Mouse (Mus musculus) limb, embryonic 11.5 days (tissue): ENCODE measurements around the gene Lasp1. TPM values are rescaled to one million over a fixed set of nuclear protein-coding genes. Genes with fewer than 3 reads are reported as not detected.

Source experiments
- ATAC-seq: fragments of 200-750 bp; cut with Nextera tagmentation; 2 replicates; pipeline ENCODE4 v1.8.0; 2017; ENCODE audit warnings: low read depth; ENCODE audit not compliant: insufficient number of reproducible peaks, low FRiP score, low TSS enrichment
- DNase-seq: peaks from one replicate; pipeline ENCODE4 v3.0.0-alpha.2; 2015; ENCODE audit warnings: low spot score
- H3K27ac ChIP-seq: fragments of 300-500 bp; sonication (generic); replicated peaks from 2 replicates; pipeline ENCODE4 v1.5.1; 2014; ENCODE audit warnings: low read depth, mild to moderate bottlenecking, low read length
- H3K27me3 ChIP-seq: fragments of 300-500 bp; sonication (generic); 2 replicates; pipeline ENCODE4 v1.6.1; 2014; ENCODE audit warnings: mild to moderate bottlenecking, low read length, mixed read lengths; ENCODE audit not compliant: control insufficient read depth, insufficient read depth
- H3K36me3 ChIP-seq: fragments of 300-500 bp; sonication (generic); 2 replicates; pipeline ENCODE4 v1.6.1; 2014; ENCODE audit warnings: mild to moderate bottlenecking, low read length, moderate library complexity, mixed read lengths; ENCODE audit not compliant: control insufficient read depth, insufficient read depth
- H3K4me1 ChIP-seq: fragments of 300-500 bp; sonication (generic); 2 replicates; pipeline ENCODE4 v1.6.1; 2014; ENCODE audit warnings: low read length, mixed read lengths; ENCODE audit not compliant: control insufficient read depth, insufficient read depth
- H3K4me2 ChIP-seq: fragments of 300-500 bp; sonication (generic); 2 replicates; pipeline ENCODE4 v1.6.1; 2014; ENCODE audit warnings: low read depth, mild to moderate bottlenecking, moderate library complexity; ENCODE audit not compliant: severe bottlenecking
- H3K4me3 ChIP-seq: fragments of 300-500 bp; sonication (generic); 2 replicates; pipeline ENCODE4 v1.5.1; 2014; ENCODE audit warnings: low read depth, low read length
- H3K9ac ChIP-seq: fragments of 300-500 bp; sonication (generic); 2 replicates; pipeline ENCODE4 v1.6.1; 2014; ENCODE audit warnings: mild to moderate bottlenecking, low read length
- H3K9me3 ChIP-seq: fragments of 300-500 bp; sonication (generic); 2 replicates; pipeline ENCODE4 v1.6.1; 2016; ENCODE audit warnings: low read length; ENCODE audit not compliant: control insufficient read depth
- WGBS: fragments of 180-500 bp; shearing (Covaris S2); extraction: QIAGEN DNeasy Blood & Tissue Kit; methylation state at CpG from one replicate; pipeline ENCODE4 v1.1.7; 2014; 5-methylcytosine and 5-hydroxymethylcytosine counted together
- polyA plus RNA-seq: library from polyadenylated mRNA; unstranded; fragments of >200 nt; fragmentation: Nextera tagmentation; extraction: Ambion mirVana; gene quantifications from 2 replicates; pipeline ENCODE4 v1.2.1, GENCODE M21; 2014

The Lasp1 gene
- polyA plus RNA-seq, 1 experiment from 2014 or later: 79.9 TPM

- ATAC-seq (no peak), DNase-seq (no peak)
- H3K27me3 ChIP-seq: no peaks in the 10 kb centered on the region
- 78% methylated on average over 20 of the region's 20 CpGs for WGBS
- H3K9ac ChIP-seq: no peak overlapping the region
- H3K4me3 ChIP-seq: no peak overlapping the region
- H3K9me3 ChIP-seq: no peaks in the 10 kb centered on the region
- H3K4me2 ChIP-seq: no peak overlapping the region
- peaks cover 13% of the 10 kb centered on the region; the same call in 1 of the 2 replicates for H3K36me3 ChIP-seq
- H3K4me1 ChIP-seq: peaks cover 10% of the 10 kb centered on the region
- H3K27ac ChIP-seq: no peak overlapping the region
Observed at GRCm38 (mm10) chr11:97822840-97823603, 24.2 kb downstream of the Lasp1 start.

GRCm38 (mm10) chr11:97824168-97824567 is 25.4 kb downstream of the Lasp1 start:
- Histone ChIP-seq H3K27me3 (no peaks in the 10 kb centered on the region), H3K4me2 (no peak overlapping the region), H3K9ac (no peak overlapping the region), H3K4me1 (no peaks in the 10 kb centered on the region), H3K9me3 (no peaks in the 10 kb centered on the region), H3K36me3 (peaks cover 13% of the 10 kb centered on the region; the same call in 1 of the 2 replicates), H3K27ac (no peak overlapping the region), H3K4me3 (no peak overlapping the region)
- 95% methylated on average over 11 of the region's 11 CpGs for WGBS
- DNase-seq (no peak), ATAC-seq (no peak)

- H3K4me2 ChIP-seq: no peak overlapping the region
- H3K9me3 ChIP-seq: no peaks in the 10 kb centered on the region
- peaks cover 13% of the 10 kb centered on the region; the same call in 1 of the 2 replicates for H3K36me3 ChIP-seq
- no peak overlapping the region for H3K4me3 ChIP-seq
- ATAC-seq: no peak
- H3K9ac ChIP-seq: no peak overlapping the region
- DNase-seq: no peak
- H3K27ac ChIP-seq: no peak overlapping the region
- no peaks in the 10 kb centered on the region for H3K27me3 ChIP-seq
- WGBS: 74% methylated on average over 6 of the region's 6 CpGs
- H3K4me1 ChIP-seq: no peaks in the 10 kb centered on the region
Observed at GRCm38 (mm10) chr11:97824895-97825294, 26.1 kb downstream of the Lasp1 start.

GRCm38 (mm10) chr11:97825295-97825694 is 26.5 kb downstream of the Lasp1 start:
- Histone ChIP-seq H3K4me1 (no peaks in the 10 kb centered on the region), H3K27me3 (no peaks in the 10 kb centered on the region), H3K9ac (no peak overlapping the region), H3K4me2 (no peak overlapping the region), H3K9me3 (no peaks in the 10 kb centered on the region), H3K4me3 (no peak overlapping the region), H3K27ac (no peak overlapping the region), H3K36me3 (peaks cover 13% of the 10 kb centered on the region; the same call in 1 of the 2 replicates)
- DNase-seq (no peak), ATAC-seq (no peak)
- 81% methylated on average over 10 of the region's 10 CpGs for WGBS

GRCm38 (mm10) chr11:97825971-97826370 is 27.2 kb downstream of the Lasp1 start:
- Histone ChIP-seq H3K9ac (no peak overlapping the region), H3K4me2 (no peak overlapping the region), H3K36me3 (peaks cover 13% of the 10 kb centered on the region; the same call in 1 of the 2 replicates), H3K27me3 (no peaks in the 10 kb centered on the region), H3K9me3 (no peaks in the 10 kb centered on the region), H3K4me3 (no peak overlapping the region), H3K4me1 (no peaks in the 10 kb centered on the region), H3K27ac (no peak overlapping the region)
- DNase-seq: no peak
- 94% methylated on average over 9 of the region's 9 CpGs for WGBS
- ATAC-seq: no peak

GRCm38 (mm10) chr11:97826414-97826813 is 27.6 kb downstream of the Lasp1 start:
- DNase-seq (no peak), ATAC-seq (no peak)
- Histone ChIP-seq H3K27me3 (no peaks in the 10 kb centered on the region), H3K4me2 (no peak overlapping the region), H3K4me3 (no peak overlapping the region), H3K27ac (no peak overlapping the region), H3K4me1 (no peaks in the 10 kb centered on the region), H3K36me3 (peaks cover 13% of the 10 kb centered on the region; the same call in 1 of the 2 replicates), H3K9me3 (no peaks in the 10 kb centered on the region), H3K9ac (no peak overlapping the region)
- 79% methylated on average over 7 of the region's 7 CpGs for WGBS

- DNase-seq: no peak
- Histone ChIP-seq H3K27ac (no peak overlapping the region), H3K9me3 (no peaks in the 10 kb centered on the region), H3K27me3 (no peaks in the 10 kb centered on the region), H3K36me3 (peaks cover 13% of the 10 kb centered on the region; the same call in 1 of the 2 replicates), H3K4me2 (no peak overlapping the region), H3K9ac (no peak overlapping the region), H3K4me1 (no peaks in the 10 kb centered on the region), H3K4me3 (no peak overlapping the region)
- 84% methylated on average over 6 of the region's 6 CpGs for WGBS
- no peak for ATAC-seq
Observed at GRCm38 (mm10) chr11:97827654-97828053, 28.9 kb downstream of the Lasp1 start.

- no peak overlapping the region for H3K27ac ChIP-seq
- no peak for ATAC-seq
- H3K4me1 ChIP-seq: no peaks in the 10 kb centered on the region
- 94% methylated on average over 7 of the region's 7 CpGs for WGBS
- H3K9ac ChIP-seq: no peak overlapping the region
- H3K27me3 ChIP-seq: no peaks in the 10 kb centered on the region
- H3K4me2 ChIP-seq: no peak overlapping the region
- DNase-seq: no peak
- H3K9me3 ChIP-seq: no peaks in the 10 kb centered on the region
- no peak overlapping the region for H3K4me3 ChIP-seq
- H3K36me3 ChIP-seq: peaks cover 18% of the 10 kb centered on the region
Observed at GRCm38 (mm10) chr11:97829365-97829764, 30.6 kb downstream of the Lasp1 start.
